9 mouse cellular contexts compared by ENCODE assay signal in genomic region chr2:34368396-34368795, GRCm38 (mm10). TPM values are rescaled to one million over a fixed set of nuclear protein-coding genes. Genes with fewer than 3 reads are reported as not detected.
DNase-seq lines count a peak whose midpoint lies in the region; ATAC-seq lines count a peak whose summit lies in the region.
"Had no signal": no experiment of that assay in that cellular context is flagged by ENCODE, and none has a peak within 500 bp of the region (broad histone marks: within the 10 kb centered on the region; RNA-seq: fewer than 3 reads in every experiment).

No protein-coding gene starts in this region.

- DNase-seq in heart, adult 9 months (ENCODE audit: low spot score in 2 of 2), result no peak
- DNase-seq in embryonic facial prominence, embryonic 14.5 days (ENCODE audit: low spot score), result no peak
- DNase-seq in limb, embryonic 10.5 days (ENCODE audit: low spot score), result no peak
- DNase-seq in left cerebral cortex, postnatal 14 days (ENCODE audit: low spot score in 2 of 2), result no peak
- DNase-seq in urinary bladder, postnatal 10 days (ENCODE audit: low spot score), result no peak
- DNase-seq: thymus, adult 2 months had no signal

- peaks cover 12% of the 10 kb centered on the region; the same call in 1 of the 2 replicates for H3K4me1 ChIP-seq in heart, embryonic 16.5 days (ENCODE audit: control insufficient read depth, insufficient read depth, low read length)
- H3K4me1 ChIP-seq in embryonic facial prominence, embryonic 14.5 days (ENCODE audit: control insufficient read depth, insufficient read depth, low read length), result 0 out of 2 replicates have a peak, but pooled peaks cover 5% of the 10 kb centered on the region
- peaks cover 39% of the 10 kb centered on the region for H3K4me1 ChIP-seq in limb, embryonic 10.5 days
- H3K4me1 ChIP-seq in neural tube, embryonic 12.5 days, result peaks cover 15% of the 10 kb centered on the region; the same call in 1 of the 2 replicates

- no peaks in the 10 kb centered on the region for H3K36me3 ChIP-seq in heart, embryonic 16.5 days (ENCODE audit: control insufficient read depth, insufficient read depth)
- H3K36me3 ChIP-seq in embryonic facial prominence, embryonic 14.5 days (ENCODE audit: control insufficient read depth, insufficient read depth, low read length), result no peaks in the 10 kb centered on the region
- no peaks in the 10 kb centered on the region for H3K36me3 ChIP-seq in limb, embryonic 10.5 days
- no peaks in the 10 kb centered on the region for H3K36me3 ChIP-seq in neural tube, embryonic 12.5 days

- H3K4me3 ChIP-seq in heart, embryonic 16.5 days (ENCODE audit: low read length), result no peak overlapping the region; the same call in 1 of the 2 replicates
- H3K4me3 ChIP-seq in embryonic facial prominence, embryonic 14.5 days (ENCODE audit: low read depth, low read length), result peak overlapping the region; percentile 15
- H3K4me3 ChIP-seq in limb, embryonic 10.5 days, result peak overlapping the region; percentile 37
- peak overlapping the region; percentile 32 for H3K4me3 ChIP-seq in neural tube, embryonic 12.5 days

- peak overlapping the region; percentile 46 for H3K4me2 ChIP-seq in heart, embryonic 16.5 days (ENCODE audit: low read depth, low read length)
- peak overlapping the region; percentile 37 for H3K4me2 ChIP-seq in embryonic facial prominence, embryonic 14.5 days (ENCODE audit: low read depth, low read length)
- peak overlapping the region; percentile 59 for H3K4me2 ChIP-seq in neural tube, embryonic 12.5 days (replicated peaks)

- no peaks in the 10 kb centered on the region for H3K27me3 ChIP-seq in heart, embryonic 16.5 days (ENCODE audit: control insufficient read depth, insufficient read depth, low read length)
- no peaks in the 10 kb centered on the region for H3K27me3 ChIP-seq in embryonic facial prominence, embryonic 14.5 days (replicated peaks; ENCODE audit: control insufficient read depth, insufficient read depth, low read length)
- H3K27me3 ChIP-seq in limb, embryonic 10.5 days (ENCODE audit: low read depth, poor library complexity, severe bottlenecking), result peaks cover 3% of the 10 kb centered on the region; the same call in 1 of the 2 replicates
- H3K27me3 ChIP-seq in neural tube, embryonic 12.5 days (replicated peaks), result no peaks in the 10 kb centered on the region

- no peak overlapping the region for H3K27ac ChIP-seq in heart, embryonic 16.5 days (ENCODE audit: low read length)
- H3K27ac ChIP-seq in embryonic facial prominence, embryonic 14.5 days (replicated peaks; ENCODE audit: low read depth, low read length), result no peak overlapping the region
- H3K27ac ChIP-seq in limb, embryonic 10.5 days, result no peak overlapping the region
- peak overlapping the region; percentile 15; the same call in 1 of the 2 replicates for H3K27ac ChIP-seq in neural tube, embryonic 12.5 days

- H3K9ac ChIP-seq in heart, embryonic 16.5 days (ENCODE audit: low read length), result no peak overlapping the region
- H3K9ac ChIP-seq in embryonic facial prominence, embryonic 14.5 days (ENCODE audit: low read depth, low read length), result 0 out of 2 replicates have a peak overlapping the region, but pooled peaks have one; percentile 5
- peak overlapping the region; percentile 52 for H3K9ac ChIP-seq in neural tube, embryonic 12.5 days

- 25% methylated on average over 6 of the region's 6 CpGs for WGBS in heart, embryonic 16.5 days
- WGBS in embryonic facial prominence, embryonic 14.5 days, result 31% methylated on average over 6 of the region's 6 CpGs
- 16% methylated on average over 6 of the region's 6 CpGs for WGBS in limb, embryonic 10.5 days
- 22% methylated on average over 6 of the region's 6 CpGs for WGBS in neural tube, embryonic 12.5 days

- intact Hi-C loops in left cerebral cortex, postnatal 14 days (cut with DNase I), result loop anchor here (10.0 kb wide), 1 partner anchor 114 kb away; no protein-coding TSS in a partner anchor

- no peaks in the 10 kb centered on the region for H3K9me3 ChIP-seq in heart, embryonic 16.5 days (replicated peaks; ENCODE audit: control insufficient read depth, low read length)
- H3K9me3 ChIP-seq in embryonic facial prominence, embryonic 14.5 days (ENCODE audit: control insufficient read depth, low read length), result no peaks in the 10 kb centered on the region
- H3K9me3 ChIP-seq in limb, embryonic 10.5 days (replicated peaks), result no peaks in the 10 kb centered on the region
- no peaks in the 10 kb centered on the region for H3K9me3 ChIP-seq in neural tube, embryonic 12.5 days

- ATAC-seq in heart, embryonic 16.5 days (replicated peaks; ENCODE audit: extremely low read depth, insufficient read depth, low FRiP score), result no peak
- no peak for ATAC-seq in embryonic facial prominence, embryonic 14.5 days (ENCODE audit: low read depth)
- no peak for ATAC-seq in neural tube, embryonic 12.5 days (ENCODE audit: low FRiP score, low read depth)
- ATAC-seq in activated CD4-positive, CD25-positive, alpha-beta regulatory T cell, adult 4 months, result no peak

RNA-seq across cellular contexts. Expression of gene Pbx3, which starts 4.5 kb away (rescaled TPM):
- 15.7 and 16.2 TPM in 2 replicates for polyA plus RNA-seq in heart, embryonic 16.5 days (2015; fragmentation: Nextera tagmentation; extraction: Ambion mirVana)
- 27.1 and 28.3 TPM in 2 replicates for polyA plus RNA-seq in embryonic facial prominence, embryonic 14.5 days (2014; fragmentation: Nextera tagmentation; extraction: Ambion mirVana)
- polyA plus RNA-seq in limb, embryonic 10.5 days (2016; fragmentation: Nextera tagmentation; extraction: Ambion mirVana), result 30.0 and 31.9 TPM in 2 replicates
- polyA plus RNA-seq in neural tube, embryonic 12.5 days (2016; fragmentation: Nextera tagmentation; extraction: Ambion mirVana), result 92.9 and 93.9 TPM in 2 replicates
- polyA plus RNA-seq in activated CD4-positive, CD25-positive, alpha-beta regulatory T cell, adult 4 months (2017; shearing (Covaris generic)), result 1 to 10 TPM; 1.1 to 2.1 TPM
- total RNA-seq in left cerebral cortex, postnatal 14 days (2021), result 10 to 100 TPM; 11.2 to 17.0 TPM

RNA-seq across cellular contexts. Expression of gene Mapkap1, which starts 38.2 kb away (rescaled TPM):
- polyA plus RNA-seq in heart, embryonic 16.5 days (2015; fragmentation: Nextera tagmentation; extraction: Ambion mirVana), result 60.7 and 66.3 TPM in 2 replicates
- 88.0 and 93.5 TPM in 2 replicates for polyA plus RNA-seq in embryonic facial prominence, embryonic 14.5 days (2014; fragmentation: Nextera tagmentation; extraction: Ambion mirVana)
- polyA plus RNA-seq in limb, embryonic 10.5 days (2016; fragmentation: Nextera tagmentation; extraction: Ambion mirVana), result 80.5 and 96.4 TPM in 2 replicates
- 111 and 114 TPM in 2 replicates for polyA plus RNA-seq in neural tube, embryonic 12.5 days (2016; fragmentation: Nextera tagmentation; extraction: Ambion mirVana)
- 10 to 100 TPM; 17.0 to 19.9 TPM for polyA plus RNA-seq in activated CD4-positive, CD25-positive, alpha-beta regulatory T cell, adult 4 months (2017; shearing (Covaris generic))
- total RNA-seq in left cerebral cortex, postnatal 14 days (2021), result 10 to 100 TPM; 63.1 to 66.3 TPM
